Comparison of ENCODE assay signal across 9 mouse cellular contexts in genomic region chr14:32073211-32073685, GRCm38 (mm10). TPM values are rescaled to one million over a fixed set of nuclear protein-coding genes. Genes with fewer than 3 reads are reported as not detected.
DNase-seq lines count a peak whose midpoint lies in the region; ATAC-seq and TF ChIP-seq lines count a peak whose summit lies in the region.
"Had no signal": no experiment of that assay in that cellular context is flagged by ENCODE, and none has a peak within 500 bp of the region (broad histone marks: within the 10 kb centered on the region; RNA-seq: fewer than 3 reads in every experiment).

No protein-coding gene starts in this region.

- no peak overlapping the region for H3K27ac ChIP-seq in midbrain, embryonic 14.5 days (replicated peaks; ENCODE audit: low read depth, low read length)
- no peak overlapping the region for H3K27ac ChIP-seq in midbrain, embryonic 13.5 days
- H3K27ac ChIP-seq in heart, embryonic 13.5 days (replicated peaks): peak overlapping the region; percentile 81

- H3K4me1 ChIP-seq in midbrain, embryonic 14.5 days (ENCODE audit: control insufficient read depth, insufficient read depth, low read length): no peaks in the 10 kb centered on the region
- no peaks in the 10 kb centered on the region for H3K4me1 ChIP-seq in midbrain, embryonic 13.5 days (replicated peaks)
- peaks cover 20% of the 10 kb centered on the region for H3K4me1 ChIP-seq in heart, embryonic 13.5 days

- 55% methylated on average over 8 of the region's 8 CpGs for WGBS in midbrain, embryonic 14.5 days
- WGBS in midbrain, embryonic 13.5 days: 56% methylated on average over 8 of the region's 8 CpGs
- WGBS in heart, embryonic 13.5 days: 9% methylated on average over 8 of the region's 8 CpGs

- no peaks in the 10 kb centered on the region for H3K27me3 ChIP-seq in midbrain, embryonic 14.5 days (ENCODE audit: control insufficient read depth, insufficient read depth, low read length)
- H3K27me3 ChIP-seq in midbrain, embryonic 13.5 days: no peaks in the 10 kb centered on the region
- peaks cover 7% of the 10 kb centered on the region; the same call in 1 of the 2 replicates for H3K27me3 ChIP-seq in heart, embryonic 13.5 days (replicated peaks)
- H3K27me3 ChIP-seq in myocyte (ENCODE audit: control insufficient read depth, insufficient read depth, insufficient read length): no peaks in the 10 kb centered on the region

- H3K36me3 ChIP-seq in midbrain, embryonic 14.5 days (ENCODE audit: control insufficient read depth, insufficient read depth, low read length): no peaks in the 10 kb centered on the region
- no peaks in the 10 kb centered on the region for H3K36me3 ChIP-seq in midbrain, embryonic 13.5 days
- H3K36me3 ChIP-seq in heart, embryonic 13.5 days: no peaks in the 10 kb centered on the region
- H3K36me3 ChIP-seq in myocyte (ENCODE audit: control insufficient read depth, insufficient read depth): no peaks in the 10 kb centered on the region

- no peaks in the 10 kb centered on the region for H3K9me3 ChIP-seq in midbrain, embryonic 14.5 days (ENCODE audit: control insufficient read depth, low read length)
- no peaks in the 10 kb centered on the region for H3K9me3 ChIP-seq in midbrain, embryonic 13.5 days
- no peaks in the 10 kb centered on the region for H3K9me3 ChIP-seq in heart, embryonic 13.5 days

- no peak overlapping the region for H3K4me3 ChIP-seq in midbrain, embryonic 14.5 days (replicated peaks; ENCODE audit: low read depth, low read length)
- H3K4me3 ChIP-seq in midbrain, embryonic 13.5 days (replicated peaks): no peak overlapping the region
- no peak overlapping the region for H3K4me3 ChIP-seq in heart, embryonic 13.5 days
- H3K4me3 ChIP-seq in myocyte: no peak overlapping the region

- H3K4me2 ChIP-seq in midbrain, embryonic 14.5 days (ENCODE audit: low read length): no peak overlapping the region
- no peak overlapping the region for H3K4me2 ChIP-seq in midbrain, embryonic 13.5 days (replicated peaks)
- H3K4me2 ChIP-seq in heart, embryonic 13.5 days: no peak overlapping the region
- H3K4me2 ChIP-seq in myocyte (ENCODE audit: low read depth): peak overlapping the region; percentile 43

- no peak for ATAC-seq in midbrain, embryonic 14.5 days (ENCODE audit: low FRiP score, low TSS enrichment)
- ATAC-seq in midbrain, embryonic 13.5 days: no peak
- peak; percentile 52; the same call in 1 of the 2 replicates for ATAC-seq in heart, embryonic 13.5 days (ENCODE audit: extremely low read depth, insufficient number of reproducible peaks, low FRiP score, low TSS enrichment)

- DNase-seq in midbrain, embryonic 14.5 days: no peak
- DNase-seq in cerebellum, adult 9-11 months: peak; percentile 53
- DNase-seq in left cerebral cortex, adult 18-20 months (ENCODE audit: low spot score in 2 of 2): peak; percentile 45 to 61
- DNase-seq in thymus, postnatal 25 days: no peak
- DNase-seq in ovary, adult 18-20 months (ENCODE audit: low spot score): no peak

- H3K9ac ChIP-seq in midbrain, embryonic 14.5 days (replicated peaks; ENCODE audit: low read length): 0 out of 2 replicates have a peak overlapping the region, but pooled peaks have one; percentile 12
- no peak overlapping the region for H3K9ac ChIP-seq in midbrain, embryonic 13.5 days (replicated peaks)
- H3K9ac ChIP-seq in heart, embryonic 13.5 days: no peak overlapping the region

- no peak for TF ChIP-seq POLR2A in myocyte (IDR thresholded peaks at IDR 0.05; ENCODE audit: insufficient read length, low read depth)

- no peaks in the 10 kb centered on the region for H3K79me2 ChIP-seq in myocyte (ENCODE audit: control insufficient read depth, insufficient read depth)

- H3ac ChIP-seq in myocyte (ENCODE audit: control insufficient read depth, insufficient read length): no peak overlapping the region

TF ChIP-seq in myocyte, 11 proteins besides CTCF, POLR2A, EP300 and RAD21:
- no peak for TF ChIP-seq MAX (IDR thresholded peaks at IDR 0.05; ENCODE audit: low read depth)
- no peak for TF ChIP-seq MYOG (IDR thresholded peaks at IDR 0.05; ENCODE audit: control insufficient read depth in 1 of 3, insufficient read depth in 1 of 3, insufficient read length in 2 of 3, low read depth in 2 of 3)
- TF ChIP-seq USF1 (IDR thresholded peaks at IDR 0.05; ENCODE audit: low read depth): no peak
- no peak for TF ChIP-seq TCF12 (IDR thresholded peaks at IDR 0.05; ENCODE audit: insufficient read depth, poor library complexity, severe bottlenecking)
- no peak for TF ChIP-seq MYOD1 (IDR thresholded peaks at IDR 0.05; ENCODE audit: control insufficient read depth in 1 of 3, insufficient read length in 2 of 3, low read depth in 2 of 3)
- no peak for TF ChIP-seq POLR2AphosphoS2 (IDR thresholded peaks at IDR 0.05; ENCODE audit: insufficient read length, low read depth)
- TF ChIP-seq E2F4 (IDR thresholded peaks at IDR 0.05; ENCODE audit: insufficient read depth): no peak
- TF ChIP-seq REST (IDR thresholded peaks at IDR 0.05; ENCODE audit: insufficient read depth, insufficient read length): no peak

RNA-seq across cellular contexts. Expression of gene Oxnad1, which starts 11.9 kb away (rescaled TPM):
- polyA plus RNA-seq in midbrain, embryonic 14.5 days (2014; fragmentation: Nextera tagmentation; extraction: Ambion mirVana): 11.7 and 16.4 TPM in 2 replicates
- 21.0 and 27.2 TPM in 2 replicates for polyA plus RNA-seq in midbrain, embryonic 13.5 days (2015; fragmentation: Nextera tagmentation; extraction: Ambion mirVana)
- 31.9 and 38.8 TPM in 2 replicates for polyA plus RNA-seq in heart, embryonic 13.5 days (2015; fragmentation: Nextera tagmentation; extraction: Ambion mirVana)
- 10 to 100 TPM; 13.3 to 15.0 TPM for total RNA-seq in left cerebral cortex, adult 18-20 months (2021)
- polyA plus RNA-seq in myocyte (2012; fragmentation: generic; extraction: Trizol): 24.8 TPM

RNA-seq across cellular contexts. Expression of gene Dph3, which starts 12.3 kb away (rescaled TPM):
- 81.2 and 93.2 TPM in 2 replicates for polyA plus RNA-seq in midbrain, embryonic 14.5 days (2014; fragmentation: Nextera tagmentation; extraction: Ambion mirVana)
- polyA plus RNA-seq in midbrain, embryonic 13.5 days (2015; fragmentation: Nextera tagmentation; extraction: Ambion mirVana): 73.9 and 82.5 TPM in 2 replicates
- polyA plus RNA-seq in heart, embryonic 13.5 days (2015; fragmentation: Nextera tagmentation; extraction: Ambion mirVana): 76.6 and 96.8 TPM in 2 replicates
- total RNA-seq in left cerebral cortex, adult 18-20 months (2021): 10 to 100 TPM; 40.2 to 45.3 TPM
- polyA plus RNA-seq in myocyte (2012; fragmentation: generic; extraction: Trizol): 72.2 TPM

RNA-seq across cellular contexts. Expression of gene Galnt15, which starts 44.5 kb away (rescaled TPM):
- 0.25 and 0.39 TPM in 2 replicates for polyA plus RNA-seq in midbrain, embryonic 14.5 days (2014; fragmentation: Nextera tagmentation; extraction: Ambion mirVana)
- 0.06 and 0.23 TPM in 2 replicates for polyA plus RNA-seq in midbrain, embryonic 13.5 days (2015; fragmentation: Nextera tagmentation; extraction: Ambion mirVana)
- polyA plus RNA-seq in heart, embryonic 13.5 days (2015; fragmentation: Nextera tagmentation; extraction: Ambion mirVana): 0.23 and 0.24 TPM in 2 replicates
- 1 to 10 TPM; 1.8 to 2.6 TPM for total RNA-seq in left cerebral cortex, adult 18-20 months (2021)
- not detected for polyA plus RNA-seq in myocyte (2012; fragmentation: generic; extraction: Trizol)
- total RNA-seq: neutrophil, adult 5-6 weeks had no signal

Comparison
In these comparisons a context has a peak if more than half of its experiments do, and no peak if none do; other contexts are left out.
1. DNase-seq: peak in cerebellum, adult 9-11 months (single experiment) and left cerebral cortex, adult 18-20 months (2 of 2); none in midbrain, embryonic 14.5 days (single experiment), thymus, postnatal 25 days (single experiment) and ovary, adult 18-20 months (single experiment).